Mouse (Mus musculus) right cerebral cortex, postnatal 10 days (tissue): ENCODE data around the gene Cacna1s.
A peak's percentile ranks its signal among the peaks of the same experiment; 100 is the strongest.

ENCODE experiments used
- DNase-seq, 2 experiments: peaks; one replicate each; pipeline ENCODE4 v3.0.0; 2021; ENCODE audit warnings: low spot score in 2 of 2

Cacna1s gene

GRCm38 (mm10) chr1:136051465-136051864 lies 1.1 kb upstream of the Cacna1s start:
- peak; percentile 90 to 91 for DNase-seq

GRCm38 (mm10) chr1:136055771-136056170 lies 3.2 kb downstream of the Cacna1s start:
- peak; percentile 77 to 90 for DNase-seq

DNA sequence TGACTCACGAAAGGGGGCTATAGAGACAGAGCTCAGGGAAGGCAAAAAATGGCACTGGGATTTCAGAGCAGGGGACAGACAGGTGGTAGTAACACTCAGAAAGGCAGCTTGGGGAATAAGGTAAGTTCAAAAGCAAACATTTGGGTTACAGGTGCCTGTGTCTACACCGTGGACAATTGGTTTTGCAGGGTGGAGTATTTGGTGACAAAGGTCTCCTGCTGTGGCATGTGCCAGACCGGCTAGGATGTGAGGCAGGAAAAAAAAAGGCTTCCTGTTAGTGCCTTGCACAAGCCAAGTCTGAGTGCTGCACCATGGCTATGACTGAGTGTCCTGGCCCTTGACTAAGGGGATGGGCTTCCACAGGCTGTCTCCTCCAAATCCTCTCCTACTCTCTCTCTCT lies 6.0 kb downstream of the Cacna1s start:
- no peak for DNase-seq

GRCm38 (mm10) chr1:136061041-136061789 lies 8.7 kb downstream of the Cacna1s start:
- DNase-seq: peak; percentile 91

- DNase-seq: no peak
Measured at GRCm38 (mm10) chr1:136061790-136062141, 9.2 kb downstream of the Cacna1s start.

DNA sequence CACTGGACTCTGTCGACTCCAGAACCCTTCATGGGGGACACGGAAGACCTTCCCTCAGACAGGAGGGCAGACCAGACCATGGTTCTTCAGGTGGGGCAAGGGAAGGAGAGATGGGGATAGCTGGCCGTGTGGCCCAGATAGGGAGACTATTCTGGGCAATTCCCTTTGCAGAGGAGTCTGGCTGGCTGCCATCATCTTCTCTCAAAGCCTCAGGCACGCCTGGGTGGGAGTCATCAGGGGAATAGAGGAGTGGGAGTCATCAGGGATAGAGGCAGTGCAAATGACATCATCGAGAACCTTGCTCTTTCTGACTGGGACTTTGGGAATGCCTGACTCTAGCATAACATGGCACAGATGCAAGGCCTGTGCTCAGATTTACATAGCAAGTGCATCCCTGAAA lies 11.4 kb downstream of the Cacna1s start:
- peak; percentile 62 to 71 for DNase-seq

- no peak for DNase-seq
Measured at GRCm38 (mm10) chr1:136066621-136067020, 14.1 kb downstream of the Cacna1s start.

DNA sequence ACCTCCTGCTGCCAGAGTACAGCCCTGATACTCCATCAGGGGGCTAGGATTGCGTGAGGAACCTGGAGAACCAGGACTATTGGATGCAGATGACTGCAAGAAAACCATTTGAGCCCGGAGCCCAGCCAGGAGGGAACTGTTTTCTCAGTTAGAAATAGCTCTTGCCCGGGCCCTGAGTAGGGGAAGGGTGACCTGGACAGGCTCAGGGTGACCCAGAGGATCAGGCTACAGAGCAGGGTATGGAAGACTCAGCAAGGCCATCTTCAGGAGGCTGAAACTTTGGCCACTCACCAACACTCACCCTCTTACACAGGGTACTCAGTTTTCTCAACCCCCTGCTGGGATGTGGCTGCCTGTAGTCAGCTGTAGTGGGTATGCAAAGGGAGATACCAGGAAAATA lies 15.0 kb downstream of the Cacna1s start:
- no peak for DNase-seq

DNA sequence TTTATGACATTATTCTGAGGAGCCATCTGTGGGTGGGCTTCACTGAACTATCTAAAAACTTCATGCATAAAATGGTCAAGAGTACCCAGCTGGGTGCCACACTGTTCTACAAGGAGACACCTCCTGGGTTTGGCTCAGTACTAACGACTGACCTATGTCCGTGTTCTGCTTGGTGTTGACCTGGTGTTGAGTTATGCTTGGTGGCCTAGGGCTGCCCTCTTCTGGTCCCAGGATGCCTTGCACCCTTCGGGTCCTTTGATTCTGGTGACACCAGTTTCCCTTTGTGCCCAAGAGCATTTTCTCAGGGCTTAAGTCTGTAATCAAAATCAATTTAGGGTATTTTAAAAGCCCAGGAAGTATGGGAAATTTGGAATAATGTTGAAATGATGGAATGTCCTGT lies 23.5 kb downstream of the Cacna1s start:
- peak in 1 of 2 experiments; percentile 53 for DNase-seq

DNA sequence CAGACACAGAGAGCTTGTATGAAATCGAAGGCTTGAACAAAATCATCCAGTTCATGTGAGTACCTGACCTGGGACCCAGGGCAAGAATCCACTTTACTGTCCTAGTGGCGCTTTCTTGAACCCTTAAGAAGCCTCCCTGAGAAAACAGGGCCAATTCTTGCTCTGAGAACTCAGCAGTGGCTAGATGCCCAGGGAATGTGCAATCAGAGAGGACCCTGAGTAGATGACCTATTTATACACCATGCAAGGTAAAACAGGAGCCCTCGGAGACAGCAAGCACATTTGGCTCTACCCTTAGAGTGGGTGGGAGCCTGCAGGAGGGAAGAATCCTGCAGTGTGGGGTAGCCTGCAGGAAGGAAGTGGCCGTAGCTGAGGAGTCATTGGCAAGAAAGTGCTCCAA lies 25.1 kb downstream of the Cacna1s start:
- no peak for DNase-seq

GRCm38 (mm10) chr1:136081161-136081560 lies 28.6 kb downstream of the Cacna1s start:
- no peak for DNase-seq

GRCm38 (mm10) chr1:136085988-136086685 lies 33.6 kb downstream of the Cacna1s start:
- DNase-seq: no peak

GRCm38 (mm10) chr1:136089368-136090165 lies 37.0 kb downstream of the Cacna1s start:
- no peak for DNase-seq

DNA sequence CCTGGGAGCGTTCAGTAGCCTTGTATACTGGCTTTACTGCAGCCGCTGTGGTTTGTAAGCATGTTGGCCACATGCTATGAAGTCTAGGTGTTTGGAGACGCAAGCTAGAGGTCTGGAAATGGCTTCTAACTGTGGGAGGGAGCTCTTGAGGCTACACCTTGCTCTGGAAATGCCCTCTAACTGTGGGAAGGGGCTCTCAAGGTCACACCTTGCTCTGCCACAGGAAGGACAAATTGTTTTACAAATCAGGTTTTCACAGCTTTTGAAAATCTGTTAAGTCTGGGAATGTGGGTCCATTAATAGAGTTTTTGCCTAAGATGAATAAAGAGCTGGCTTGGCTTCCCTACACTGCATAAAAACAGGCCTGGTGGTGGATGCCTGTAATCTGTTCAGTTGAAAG lies 41.2 kb downstream of the Cacna1s start:
- no peak for DNase-seq

GRCm38 (mm10) chr1:136094807-136095206 lies 42.3 kb downstream of the Cacna1s start:
- DNase-seq: no peak

- DNase-seq: no peak
Measured at GRCm38 (mm10) chr1:136102094-136102493, 49.5 kb downstream of the Cacna1s start.

GRCm38 (mm10) chr1:136102551-136102950 lies 50.0 kb downstream of the Cacna1s start:
- DNase-seq: no peak

- DNase-seq: no peak
Measured at GRCm38 (mm10) chr1:136102981-136103380, 50.4 kb downstream of the Cacna1s start.

- no peak for DNase-seq
Measured at GRCm38 (mm10) chr1:136103696-136104095, 51.1 kb downstream of the Cacna1s start.

- DNase-seq: no peak
Measured at GRCm38 (mm10) chr1:136104741-136105140, 52.2 kb downstream of the Cacna1s start.

DNA sequence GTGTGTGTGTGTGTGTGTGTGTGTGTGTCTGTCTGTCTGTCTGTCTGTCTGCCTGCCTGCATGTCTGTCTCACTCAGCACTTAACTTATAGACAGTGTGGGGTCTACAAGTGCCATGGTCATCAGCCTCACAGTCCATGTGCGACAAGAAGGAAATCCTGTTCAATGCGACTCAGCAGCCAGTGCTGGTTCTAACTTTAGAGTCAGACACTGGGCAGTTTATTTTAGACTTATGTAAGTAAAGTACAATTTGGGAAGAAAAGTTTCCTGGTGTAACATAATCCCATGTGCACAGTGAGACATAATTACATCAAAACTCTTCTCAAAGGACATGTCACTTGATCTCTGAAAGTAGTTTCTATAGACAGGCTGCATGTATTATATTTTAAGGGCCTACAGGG lies 56.9 kb downstream of the Cacna1s start:
- DNase-seq: peak in 1 of 2 experiments; percentile 28

DNA sequence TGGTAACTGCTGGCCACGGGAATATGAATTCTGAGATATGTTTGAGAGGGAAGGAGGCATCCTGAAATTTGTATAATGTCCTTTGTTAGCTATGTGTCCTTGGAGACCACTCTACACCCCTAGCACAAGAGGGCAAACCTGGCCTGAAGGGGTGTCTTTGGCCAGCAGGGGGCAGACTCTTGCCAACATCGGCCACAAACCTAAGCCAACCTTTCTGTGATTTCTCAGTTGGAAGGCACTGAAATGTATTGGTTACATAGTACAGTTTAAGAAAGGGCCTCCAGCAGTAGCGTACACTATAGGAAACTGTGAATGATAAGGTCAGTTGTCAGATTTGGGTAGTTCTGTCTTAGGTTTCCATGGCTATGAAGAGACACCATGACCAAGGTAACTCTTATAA lies 63.6 kb downstream of the Cacna1s start:
- peak in 1 of 2 experiments; percentile 72 for DNase-seq

- DNase-seq: no peak
Measured at GRCm38 (mm10) chr1:136117069-136117468, 64.5 kb downstream of the Cacna1s start.
